Mouse (Mus musculus) G1E (cell line): ENCODE measurements around the gene 9430097D07Rik.

Experiments
- CTCF ChIP-seq: IDR thresholded peaks from 2 replicates; pipeline ENCODE4 v1.5.1; 2012; ENCODE audit warnings: low read depth, low read length, inconsistent platforms, mixed read lengths
- POLR2AphosphoS5 ChIP-seq: IDR thresholded peaks from 2 replicates; pipeline ENCODE4 v1.6.1; 2012; ENCODE audit warnings: low read depth, low read length, inconsistent platforms; ENCODE audit not compliant: insufficient replicate concordance

DNA sequence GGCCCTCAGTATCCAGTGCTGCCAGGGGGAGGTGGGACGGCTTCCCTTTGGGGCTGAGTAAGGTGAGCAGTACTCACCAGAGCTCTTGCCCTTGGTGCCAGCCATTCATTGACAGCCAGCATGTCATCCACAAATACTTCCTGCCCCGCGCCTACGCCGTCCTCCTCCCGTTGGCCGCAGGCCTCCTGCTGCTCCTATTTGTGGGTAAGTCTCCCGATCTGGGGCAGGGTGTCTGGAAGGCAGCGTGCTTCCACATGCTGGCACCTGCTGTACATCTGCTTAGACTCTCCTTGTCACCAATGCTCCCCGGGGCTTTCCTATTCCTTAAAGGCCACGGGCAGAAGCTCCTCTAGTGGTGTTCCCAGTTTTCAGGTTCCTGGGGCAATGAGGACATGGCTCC, 3.3 kb downstream of the 9430097D07Rik start:
- no peak for TF ChIP-seq CTCF
- TF ChIP-seq POLR2AphosphoS5 = no peak
